Mouse (Mus musculus) heart, adult 9 months (tissue): ENCODE measurements at regions not wholly inside any gene's neighbourhood (a gene's known extent, or its start where the extent isn't known, plus 50 kb on each side); places are given as distances from the start of the nearest gene placed in this dataset.

Source experiments
- DNase-seq, 2 experiments: peaks; one replicate each; pipeline ENCODE4 v3.0.0; 2022; ENCODE audit warnings: low spot score in 2 of 2

DNA sequence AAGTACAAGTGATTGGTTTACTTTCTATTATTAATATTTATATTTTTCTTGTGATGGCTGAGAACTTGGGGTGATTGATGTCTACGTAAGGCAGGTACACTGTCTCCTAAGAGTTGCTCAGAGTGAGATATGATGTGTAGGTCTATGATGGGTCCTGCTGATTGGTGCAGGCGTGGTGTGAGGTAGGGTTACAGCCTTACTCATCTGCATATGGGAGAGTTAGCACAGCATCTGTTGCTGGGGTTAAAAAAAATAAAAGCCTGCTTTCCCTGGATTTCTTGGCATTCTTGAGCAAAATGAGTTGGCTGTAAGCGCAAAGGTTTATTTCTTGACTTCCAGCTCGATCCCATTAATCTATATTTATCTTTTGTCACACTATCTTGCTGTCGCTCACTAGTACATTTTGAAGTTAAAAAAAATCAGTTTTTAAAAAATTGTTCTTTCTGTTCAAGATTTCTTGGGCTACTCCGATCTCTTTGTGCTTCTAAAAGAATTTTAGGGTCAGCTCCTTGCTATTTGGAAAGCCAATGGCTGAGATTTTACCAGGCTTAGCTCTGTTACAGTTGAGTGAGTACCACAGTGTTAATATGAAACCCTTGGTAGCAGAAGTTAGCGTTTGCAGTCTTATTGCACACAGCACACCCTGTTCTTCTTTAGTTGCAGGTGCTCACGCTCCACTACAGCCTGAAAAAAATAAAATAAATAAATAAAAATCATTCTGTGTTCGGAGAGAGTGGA is 482.0 kb downstream of the Plekhb2 start:
- no peak for DNase-seq

DNA sequence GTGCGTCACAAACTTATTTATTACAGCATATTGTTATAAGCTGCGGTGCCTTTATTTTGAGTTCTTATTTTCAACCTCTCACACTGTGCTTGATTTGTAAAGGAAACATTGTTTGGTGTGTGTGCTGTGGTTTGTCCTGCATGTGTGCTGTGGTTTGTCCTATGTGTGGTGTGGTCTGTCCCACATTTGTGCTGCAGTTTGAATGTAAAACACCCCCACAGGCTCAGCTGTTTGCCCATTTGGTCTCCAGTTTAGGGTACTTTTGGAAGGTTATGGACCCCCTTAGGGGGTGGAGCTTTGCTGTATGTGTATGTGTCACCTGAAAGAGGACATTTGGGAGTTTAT is 482.5 kb downstream of the Plekhb2 start:
- DNase-seq: no peak

DNA sequence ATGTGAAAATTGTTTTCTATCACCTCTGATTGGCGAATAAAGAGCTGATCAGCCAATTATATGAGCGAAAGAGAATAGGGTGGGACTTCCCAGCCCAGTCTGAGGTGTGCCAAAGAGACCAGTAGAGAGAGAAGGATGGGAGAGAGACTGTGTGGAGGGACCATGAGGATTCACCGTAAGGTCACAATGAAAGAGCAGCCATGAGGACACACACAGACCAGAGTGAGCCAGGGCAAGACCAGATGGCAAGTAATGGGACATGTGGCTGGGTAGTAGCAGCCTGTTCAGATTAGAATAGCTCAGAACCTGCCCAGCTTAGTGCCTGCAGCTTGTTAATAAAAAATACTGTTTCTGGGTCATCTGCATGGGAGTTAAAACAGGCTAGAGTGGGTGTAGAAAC is 487.9 kb downstream of the Plekhb2 start:
- no peak for DNase-seq

DNA sequence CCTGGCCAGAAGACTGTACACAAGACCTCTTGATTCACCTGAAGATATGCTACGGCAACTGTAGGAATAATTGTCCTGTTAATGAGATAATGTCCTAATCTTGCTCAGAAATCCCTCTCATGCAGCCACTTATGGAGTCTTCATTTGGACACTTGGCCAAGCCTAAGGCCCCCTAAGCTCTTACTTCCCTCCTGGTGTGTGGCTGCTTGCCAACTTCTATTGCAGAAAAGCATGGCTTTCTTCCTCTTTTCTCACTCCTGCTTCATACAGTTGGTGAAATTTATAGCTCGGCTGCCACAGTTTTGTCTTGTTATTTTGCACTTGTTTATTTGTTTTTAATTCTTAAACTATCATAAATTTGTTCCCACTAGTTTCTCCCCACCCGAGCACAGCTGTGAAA is 488.4 kb downstream of the Plekhb2 start:
- no peak for DNase-seq

DNA sequence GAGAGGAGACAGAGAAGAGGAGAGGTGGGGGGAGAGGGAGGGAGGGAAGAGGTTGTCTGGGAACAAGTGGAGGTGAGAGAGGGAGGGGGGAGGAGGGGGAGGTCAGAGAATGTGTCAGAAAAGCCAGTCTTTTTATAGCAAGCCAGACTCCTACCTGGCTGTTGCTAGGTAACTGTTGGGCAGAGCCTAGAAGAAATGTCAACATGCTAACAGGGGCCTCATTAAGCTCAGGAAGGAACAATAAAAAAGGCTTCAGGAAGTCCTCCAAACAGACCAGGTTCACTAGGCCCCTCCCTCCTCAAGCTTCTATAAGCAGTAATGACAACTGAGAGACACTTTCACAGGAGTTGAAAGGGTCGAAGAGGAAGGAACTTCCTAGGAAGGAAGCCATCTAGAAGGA is 494.8 kb downstream of the Plekhb2 start:
- no peak for DNase-seq

DNA sequence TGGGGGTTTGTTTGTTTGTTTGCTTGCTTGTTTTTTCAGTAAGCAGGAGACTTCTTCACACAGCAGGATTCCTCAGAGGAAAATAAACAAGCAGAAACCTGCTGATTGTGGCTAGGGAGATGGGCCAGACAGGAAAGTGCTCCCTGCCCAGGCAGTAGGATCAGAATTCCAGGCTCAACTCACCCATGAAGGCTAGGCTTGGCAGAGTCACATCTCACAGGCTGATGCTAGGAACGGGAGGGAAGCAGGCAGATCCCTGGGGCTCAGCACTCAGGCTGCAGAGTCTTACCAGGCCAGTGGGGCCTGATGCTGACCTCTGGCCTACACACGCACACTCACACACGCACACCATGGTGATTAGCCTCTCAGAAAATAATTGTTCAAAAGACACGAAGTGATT is 498.5 kb downstream of the Plekhb2 start:
- DNase-seq: no peak

DNA sequence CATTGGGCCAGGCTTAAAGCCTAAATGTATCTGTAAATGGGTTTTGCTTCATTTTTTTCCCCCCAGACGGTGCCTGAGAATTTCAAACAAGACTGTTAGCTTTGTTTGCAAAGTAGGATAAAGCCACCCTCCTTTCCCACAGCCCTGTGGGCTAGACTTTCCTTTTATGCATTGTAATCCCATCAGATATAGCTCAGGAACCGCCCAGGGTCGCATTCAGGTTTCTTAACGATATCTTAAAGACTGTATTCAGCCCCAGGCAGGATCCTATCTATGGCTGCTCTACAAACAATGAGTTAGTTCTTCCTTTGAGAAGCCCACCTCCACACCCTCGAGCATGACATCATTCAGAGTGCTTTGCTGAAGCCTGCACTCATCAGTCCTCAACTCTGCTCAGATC is 509.2 kb downstream of the Plekhb2 start:
- no peak for DNase-seq

DNA sequence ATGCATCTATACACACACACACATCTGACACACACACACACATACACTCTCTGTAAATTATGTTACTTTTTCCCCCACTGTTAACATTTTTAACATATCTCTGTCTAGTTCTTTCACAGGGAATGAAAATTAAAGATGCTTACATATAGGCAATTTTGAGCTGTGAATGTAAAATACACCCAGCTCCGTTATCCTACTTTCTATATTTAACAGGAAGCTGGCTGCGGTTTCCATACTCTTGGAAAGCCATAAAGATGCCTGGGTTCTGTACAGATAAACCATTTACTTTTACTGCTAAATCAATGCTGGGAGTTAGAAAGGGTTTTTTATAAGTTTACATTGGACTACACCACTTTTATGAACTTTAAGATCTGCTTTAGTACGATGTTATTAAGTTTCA is 511.7 kb downstream of the Plekhb2 start:
- no peak for DNase-seq

DNA sequence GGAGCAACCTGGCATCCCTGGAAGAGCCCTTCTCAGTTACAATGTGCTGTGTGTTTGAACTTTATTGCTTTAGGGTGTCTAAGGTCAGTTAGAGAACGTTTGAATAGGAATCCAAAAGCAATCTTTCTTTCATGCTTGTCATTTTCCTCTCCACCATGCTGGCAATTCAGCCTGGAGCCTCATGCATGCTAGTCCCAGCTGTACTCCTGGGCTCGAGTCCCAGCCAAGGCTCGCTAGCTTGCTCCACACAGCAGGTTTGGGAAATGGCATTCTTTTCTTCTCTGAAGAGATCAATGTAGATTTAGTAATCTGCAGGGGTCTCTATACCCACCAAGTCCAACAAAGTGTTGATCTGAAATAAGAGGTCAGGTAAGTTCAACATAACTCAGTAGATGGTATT is 513.1 kb downstream of the Plekhb2 start:
- DNase-seq: peak; percentile 13 to 18

DNA sequence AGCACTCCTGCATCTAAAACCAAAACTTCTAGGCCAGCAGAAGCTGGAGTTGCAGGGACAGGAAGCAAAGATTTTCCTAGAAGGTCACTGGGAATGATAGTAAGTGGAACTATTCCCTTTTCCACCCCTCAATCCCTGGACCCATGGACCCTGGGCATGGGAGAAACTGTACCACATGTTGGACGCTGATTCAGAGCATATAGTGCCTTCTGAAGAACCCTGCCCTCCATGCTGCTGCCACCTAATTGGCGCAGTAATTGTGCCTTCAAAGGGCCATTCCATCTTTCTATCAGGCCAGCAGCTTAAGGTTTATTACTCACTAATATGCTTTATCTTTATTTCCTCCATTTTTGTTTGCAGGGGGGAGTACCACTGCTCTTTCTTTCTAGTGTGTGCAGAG is 516.8 kb downstream of the Plekhb2 start:
- DNase-seq: no peak

DNA sequence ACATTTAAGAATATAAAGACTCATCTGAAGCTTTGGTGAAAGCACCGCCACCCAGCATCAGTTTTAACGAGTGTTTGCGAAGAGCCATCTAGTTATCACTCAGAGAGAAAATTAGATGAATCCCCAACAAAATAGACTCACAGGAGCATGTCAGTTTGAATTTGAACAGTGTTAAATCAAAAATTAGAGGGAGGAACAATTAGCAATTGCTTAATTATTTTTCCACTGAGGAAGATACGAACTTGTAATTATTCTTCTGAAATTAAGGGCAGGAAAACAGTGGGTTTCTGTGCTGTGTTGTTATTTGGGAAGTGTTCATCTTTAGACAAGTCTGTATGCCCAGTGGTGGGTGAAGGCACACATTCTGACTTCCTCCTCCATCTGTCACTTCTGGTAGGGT is 523.0 kb downstream of the Plekhb2 start:
- DNase-seq: no peak

DNA sequence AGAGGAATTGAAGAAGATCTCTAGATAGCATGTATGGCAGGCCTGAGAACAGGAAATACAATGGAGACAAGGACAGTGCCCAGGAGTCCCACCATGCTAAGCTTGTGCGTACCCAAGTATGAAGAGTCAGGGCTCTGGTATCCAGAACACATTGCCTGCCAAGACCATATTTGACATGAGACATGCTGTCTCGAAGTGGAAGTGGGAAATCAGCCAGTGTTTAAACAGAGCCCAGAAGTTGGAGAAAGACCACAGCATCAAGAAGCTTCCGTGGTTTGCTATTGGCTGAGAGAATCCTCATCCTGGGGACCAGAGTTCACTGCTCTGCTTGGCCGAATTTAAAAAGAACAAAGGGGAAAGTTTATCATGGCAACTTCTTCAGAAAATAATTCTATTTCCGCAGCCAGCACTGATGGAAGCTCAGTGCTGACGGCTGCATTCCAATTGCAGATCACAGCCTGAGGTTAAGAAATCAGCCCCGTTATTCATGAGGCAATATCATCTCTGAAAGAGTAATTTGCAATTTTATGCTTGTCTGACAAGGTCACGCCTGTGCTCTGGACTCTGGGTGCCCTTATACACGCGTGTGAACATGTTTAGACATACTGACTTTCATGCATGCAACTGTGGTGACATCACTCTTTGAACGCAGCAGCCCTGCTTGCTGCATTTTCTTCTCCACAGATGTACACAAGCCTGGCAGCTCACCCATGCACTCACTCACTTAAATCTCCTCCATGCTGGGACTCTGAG is 531.0 kb downstream of the Plekhb2 start:
- peak; percentile 37 to 40 for DNase-seq

DNA sequence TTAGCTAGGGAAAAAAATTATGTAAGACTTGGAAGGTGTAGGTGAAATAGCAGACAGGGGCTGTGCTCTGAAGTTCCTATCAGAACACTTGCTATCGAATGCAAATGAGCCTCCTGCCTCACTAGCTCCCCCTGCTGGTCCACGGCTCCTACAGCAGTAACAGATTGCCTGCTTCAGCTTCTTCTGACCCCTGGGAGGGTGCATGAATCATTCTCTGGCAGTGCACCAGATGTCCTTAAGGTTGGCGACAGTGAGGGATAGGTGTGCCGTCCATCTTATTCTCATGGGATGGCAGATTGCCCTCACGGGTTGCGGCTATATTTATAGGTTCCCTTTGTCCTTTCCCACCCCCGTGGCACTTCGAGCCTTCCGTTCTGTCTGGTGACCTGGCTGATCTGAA is 535.7 kb downstream of the Plekhb2 start:
- peak; percentile 39 to 60 for DNase-seq

DNA sequence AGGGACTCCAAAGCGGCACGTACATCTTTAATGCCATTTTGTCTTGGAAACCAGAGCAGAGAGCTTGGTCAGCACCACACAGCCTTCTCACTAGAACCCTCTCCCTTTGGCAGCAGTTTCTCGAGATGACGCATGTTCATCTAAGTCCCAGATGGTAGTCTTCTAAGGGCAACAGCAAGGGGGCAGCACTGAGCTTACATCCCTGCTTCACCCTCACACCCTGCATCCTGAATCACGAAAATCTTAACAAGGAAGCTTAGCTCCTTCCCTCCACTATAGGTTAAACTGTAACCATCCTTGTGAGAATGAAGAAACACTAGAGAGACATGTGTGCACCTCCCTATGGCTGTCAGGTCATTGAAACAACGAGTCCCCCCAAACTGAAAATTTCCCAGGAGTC is 538.4 kb downstream of the Plekhb2 start:
- no peak for DNase-seq

DNA sequence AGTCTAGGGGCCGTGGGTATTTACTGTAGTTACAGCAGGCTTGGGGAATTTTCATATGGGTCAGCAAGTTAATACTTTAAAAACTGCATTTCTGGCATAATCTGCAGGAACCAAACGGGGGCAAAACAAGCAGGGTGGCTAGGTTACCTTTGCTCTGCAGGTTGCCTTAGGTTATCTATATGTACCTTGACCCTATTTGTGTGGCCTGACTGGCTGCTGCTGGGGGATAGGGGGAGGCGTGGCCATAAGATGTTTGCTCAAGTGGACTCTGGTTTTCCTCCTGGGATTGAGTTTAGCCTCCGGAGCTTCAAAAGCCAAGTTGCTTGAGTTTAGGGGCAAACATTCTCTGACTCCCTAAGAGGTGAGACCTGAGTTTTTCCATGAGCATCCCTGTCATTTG is 540.6 kb downstream of the Plekhb2 start:
- no peak for DNase-seq

DNA sequence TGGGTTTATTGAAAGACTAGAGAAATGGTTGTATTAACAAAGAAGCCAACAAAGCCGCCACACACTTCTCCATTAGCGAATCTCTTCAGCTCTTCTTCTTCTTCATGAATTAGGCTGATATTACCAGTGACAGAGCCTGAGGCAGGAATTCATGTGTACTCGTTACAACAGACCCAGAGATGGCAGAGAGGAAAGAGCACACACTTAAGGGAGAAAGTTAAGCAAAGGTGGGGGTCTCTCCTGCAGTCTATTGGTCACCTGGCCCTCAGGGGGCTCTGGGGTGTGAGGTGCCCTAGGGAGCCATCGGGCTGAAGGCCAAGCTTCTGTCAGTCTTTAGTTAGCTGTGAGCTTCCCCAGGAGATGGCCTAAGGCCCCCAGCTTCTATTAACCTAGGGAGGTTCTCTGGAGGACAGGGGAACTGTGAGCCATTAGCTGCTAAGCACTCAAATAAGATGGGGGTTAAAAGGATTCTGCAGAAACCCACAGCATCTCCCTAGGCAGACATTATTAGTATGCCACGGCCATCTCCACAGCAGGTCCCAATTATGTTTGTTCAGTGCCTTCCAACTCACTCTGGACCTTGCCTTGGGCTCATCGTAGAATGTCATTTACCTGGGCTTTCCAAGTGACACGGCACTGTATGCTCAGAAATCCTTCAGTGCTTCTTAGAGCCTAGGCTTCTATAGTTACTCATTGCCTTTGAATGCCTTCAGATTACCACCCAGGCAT is 541.2 kb downstream of the Plekhb2 start:
- DNase-seq: no peak

DNA sequence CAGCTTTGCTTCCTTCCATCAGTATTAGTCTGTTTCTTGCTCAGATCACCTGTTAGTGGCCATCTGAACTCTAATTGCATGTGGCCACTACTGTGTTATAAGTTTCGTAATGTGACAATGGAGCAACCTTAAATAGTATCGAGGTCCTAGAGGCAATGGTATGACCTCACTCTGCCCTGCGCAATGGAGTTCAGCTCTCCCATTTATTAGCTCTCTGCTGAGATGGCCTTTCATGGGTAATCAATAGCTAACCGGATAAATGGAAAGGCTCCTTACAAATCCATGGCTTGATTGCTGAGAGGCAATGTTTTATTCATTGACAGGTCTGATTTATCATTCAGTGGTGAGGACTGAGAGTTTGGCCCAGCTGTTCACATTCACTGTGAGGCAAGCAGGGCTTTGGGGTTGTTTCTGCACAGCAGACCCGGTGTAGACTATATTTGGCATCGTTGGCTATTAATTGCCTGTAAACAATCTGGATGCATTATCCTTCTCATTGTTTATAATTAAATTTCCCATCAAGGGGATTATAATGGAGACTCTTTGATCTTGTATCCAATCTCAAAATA is 543.9 kb downstream of the Plekhb2 start:
- DNase-seq: no peak

DNA sequence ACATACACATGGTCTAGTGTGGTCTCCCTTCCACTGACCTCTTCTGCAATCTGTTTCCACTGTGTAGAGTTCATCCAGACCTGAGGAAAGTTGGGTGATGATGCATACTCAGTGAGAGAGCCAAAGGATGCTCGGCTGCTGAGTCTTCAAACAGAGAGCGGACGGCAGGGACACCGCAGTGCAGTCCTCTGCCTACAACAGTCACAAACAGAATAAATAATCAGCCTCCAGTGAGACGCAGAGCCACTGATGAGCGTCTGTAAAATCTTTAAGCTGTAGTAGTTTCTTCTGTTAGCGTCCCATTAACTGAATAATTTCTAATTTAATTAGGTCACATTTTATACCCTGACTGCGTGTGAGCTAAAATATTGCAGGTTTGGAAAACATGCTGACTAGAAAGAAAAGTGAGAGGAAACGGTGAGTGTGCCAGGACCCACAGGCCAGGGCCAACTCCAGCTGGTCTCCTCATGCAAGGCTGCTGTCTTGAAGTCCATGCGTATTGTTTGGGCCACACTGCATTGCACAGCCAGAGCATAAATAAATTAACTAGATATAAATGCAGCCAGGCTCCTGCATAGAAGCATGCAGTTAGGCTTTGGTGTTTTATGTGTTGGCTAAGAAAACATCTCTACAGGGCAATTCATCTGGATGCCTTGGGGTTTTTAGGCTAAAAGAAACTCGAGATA is 551.0 kb downstream of the Plekhb2 start:
- no peak for DNase-seq

DNA sequence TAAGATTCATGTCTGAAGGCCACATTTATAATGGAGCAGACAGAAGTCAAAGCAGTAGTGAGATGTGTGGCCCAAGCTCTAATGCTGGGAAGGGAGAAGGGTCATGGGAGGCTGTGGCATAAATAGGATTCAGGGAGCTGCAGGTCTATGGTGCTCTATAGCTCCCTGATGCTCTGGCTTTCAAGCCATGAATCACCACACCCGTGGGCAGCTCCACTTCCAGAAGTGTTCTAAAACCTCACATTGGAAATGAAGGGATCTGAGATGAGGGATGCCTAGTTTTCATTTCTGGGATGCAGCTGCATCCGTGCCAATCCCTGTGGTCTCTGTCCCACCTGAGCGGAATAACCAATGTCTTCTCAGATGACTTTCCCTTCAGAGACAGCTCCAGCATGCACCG is 553.2 kb downstream of the Plekhb2 start:
- no peak for DNase-seq

DNA sequence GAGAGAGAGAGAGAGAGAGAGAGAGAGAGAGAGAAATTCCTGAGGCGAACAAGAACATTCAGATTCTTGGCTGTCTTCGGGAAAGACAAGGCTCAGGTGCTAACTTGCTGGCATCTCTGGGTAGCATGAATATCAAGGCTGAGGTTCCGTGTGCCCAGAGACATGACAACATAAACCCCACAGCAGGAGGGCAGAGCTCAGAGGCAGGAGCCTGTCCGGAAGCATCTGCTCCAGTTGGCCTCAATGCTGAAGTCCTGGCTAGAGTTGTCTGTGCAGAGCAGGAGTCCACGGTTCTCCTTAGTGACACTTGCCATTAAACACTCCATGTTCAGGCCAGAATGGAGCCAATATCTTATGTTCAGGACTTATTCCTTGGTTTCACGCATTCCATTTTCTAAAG is 555.6 kb downstream of the Plekhb2 start:
- no peak for DNase-seq

DNA sequence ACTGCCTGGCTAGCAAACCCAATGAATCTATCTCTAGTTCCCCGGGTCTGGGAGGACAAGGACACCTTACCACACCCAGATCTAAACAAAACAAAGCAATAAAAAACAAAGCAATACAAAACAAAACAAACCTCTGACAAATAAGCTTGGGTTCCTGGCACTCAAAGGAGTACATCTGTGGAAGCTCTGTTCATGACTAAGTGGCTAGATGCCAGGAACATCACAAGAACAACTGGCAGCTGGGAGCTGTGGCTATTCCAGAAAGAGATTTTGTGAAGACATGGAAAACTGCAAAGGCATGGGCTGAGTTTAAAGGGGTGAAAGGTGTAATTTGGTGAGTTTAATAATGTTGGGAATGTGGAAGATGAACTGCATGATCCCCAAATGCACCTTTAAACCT is 565.9 kb downstream of the Plekhb2 start:
- peak; percentile 17 to 19 for DNase-seq
